Comparison of ENCODE assay signal across 17 mouse cellular contexts in the genomic region with DNA sequence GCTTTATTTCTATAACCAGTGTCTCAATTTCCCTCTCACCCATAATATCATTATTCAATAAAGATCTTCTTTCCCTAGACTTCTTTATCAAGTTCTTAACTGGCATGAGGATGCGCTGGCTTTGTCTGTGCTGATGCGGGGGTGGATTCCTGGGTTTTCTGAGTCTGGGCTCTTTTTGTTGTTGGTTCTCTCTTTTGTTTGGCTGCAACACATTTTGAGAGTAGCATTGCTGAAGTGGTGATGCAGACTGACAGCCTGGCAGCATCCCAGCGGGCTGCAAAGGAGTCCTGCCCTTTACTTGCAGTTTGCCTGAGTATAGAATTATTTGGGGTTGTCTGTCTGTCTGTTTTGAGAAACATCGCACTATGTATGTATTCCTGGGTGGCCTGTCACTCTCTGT. TPM values are rescaled to one million over a fixed set of nuclear protein-coding genes. Genes with fewer than 3 reads are reported as not detected.
"Had no signal": no experiment of that assay in that cellular context is flagged by ENCODE, and none has a peak within 500 bp of the region (broad histone marks: within the 10 kb centered on the region; RNA-seq: fewer than 3 reads in every experiment).

No protein-coding gene starts in this region.

- H3K4me3 ChIP-seq: neural tube, embryonic 13.5 days; neural tube, embryonic 15.5 days; stomach, embryonic 15.5 days had no signal

- H3K27ac ChIP-seq: neural tube, embryonic 13.5 days; neural tube, embryonic 15.5 days; stomach, embryonic 15.5 days; stomach, postnatal 0 days had no signal

- H3K36me3 ChIP-seq: neural tube, embryonic 13.5 days; neural tube, embryonic 15.5 days; stomach, embryonic 15.5 days had no signal

- H3K9me3 ChIP-seq: neural tube, embryonic 13.5 days; neural tube, embryonic 15.5 days; stomach, embryonic 15.5 days had no signal

- H3K4me1 ChIP-seq: stomach, embryonic 15.5 days had no signal

- DNase-seq: retina, postnatal 1 day; right cerebral cortex, adult 18-20 months; right cerebral cortex, postnatal 14 days; right cerebral cortex, postnatal 25 days; right cerebral cortex, postnatal 4 days; spleen, adult 18-20 months; thymus, adult 18-20 months; thymus, adult 2 months; thymus, postnatal 14 days; thymus, postnatal 25 days; thymus, postnatal 36 days; thymus, postnatal 4 days had no signal

RNA-seq across cellular contexts. Expression of a gene that starts 42.6 kb away (rescaled TPM):
- total RNA-seq: neutrophil, adult 5-6 weeks had no signal
